Mouse (Mus musculus) urinary bladder, postnatal 14 days (tissue): ENCODE data around the gene Cd101.

Experiments
- DNase-seq: peaks from one replicate; pipeline ENCODE4 v3.0.0; 2021; ENCODE audit warnings: low spot score

Cd101 gene

DNA sequence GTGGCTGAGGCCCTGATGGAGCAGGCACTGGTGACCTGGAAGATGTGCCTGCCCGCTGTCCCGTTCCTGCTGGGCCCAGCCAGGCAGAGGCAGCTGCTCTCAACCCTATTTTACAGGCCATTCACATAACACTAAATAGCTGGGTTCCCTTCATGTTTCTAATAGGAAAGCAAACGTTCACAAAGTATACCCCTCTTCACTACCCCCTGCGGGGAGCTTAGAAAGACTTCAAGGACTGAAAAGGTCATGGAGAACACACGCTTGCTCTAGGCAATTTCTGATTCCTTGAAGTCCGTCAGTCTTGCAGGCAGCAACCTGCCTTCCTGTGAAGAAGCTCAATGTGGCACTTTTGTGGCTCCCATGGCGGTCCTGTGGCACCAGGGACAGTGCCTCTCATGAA is 12.6 kb upstream of the Cd101 start:
- no peak for DNase-seq

DNA sequence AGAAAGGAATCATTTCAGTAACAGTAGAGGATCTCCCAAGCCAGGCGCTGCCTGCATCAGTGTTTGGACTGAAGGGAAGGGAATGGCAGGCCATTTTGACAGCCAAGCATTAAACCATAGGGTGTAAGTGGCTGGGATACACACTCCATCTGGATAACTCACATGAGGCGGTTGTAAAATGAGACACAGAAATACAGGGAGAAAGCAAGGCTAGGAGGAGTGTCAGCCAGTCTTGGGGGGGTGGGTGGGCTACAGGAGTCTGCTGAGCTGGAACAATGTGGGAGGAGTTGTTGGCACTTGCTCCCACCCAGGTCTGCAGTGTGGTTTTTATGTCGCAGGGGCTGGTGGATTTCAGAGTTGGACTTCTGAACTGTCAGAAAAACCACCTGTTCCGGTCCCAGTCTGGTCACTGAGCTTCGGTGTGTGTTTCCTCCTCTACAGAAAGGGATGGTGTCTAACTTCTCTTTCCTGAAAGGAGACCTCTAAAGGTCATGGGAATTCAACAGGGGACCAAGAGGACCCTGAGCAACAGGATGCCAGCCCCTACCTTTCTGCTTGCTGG is 8.7 kb upstream of the Cd101 start:
- DNase-seq: no peak

DNA sequence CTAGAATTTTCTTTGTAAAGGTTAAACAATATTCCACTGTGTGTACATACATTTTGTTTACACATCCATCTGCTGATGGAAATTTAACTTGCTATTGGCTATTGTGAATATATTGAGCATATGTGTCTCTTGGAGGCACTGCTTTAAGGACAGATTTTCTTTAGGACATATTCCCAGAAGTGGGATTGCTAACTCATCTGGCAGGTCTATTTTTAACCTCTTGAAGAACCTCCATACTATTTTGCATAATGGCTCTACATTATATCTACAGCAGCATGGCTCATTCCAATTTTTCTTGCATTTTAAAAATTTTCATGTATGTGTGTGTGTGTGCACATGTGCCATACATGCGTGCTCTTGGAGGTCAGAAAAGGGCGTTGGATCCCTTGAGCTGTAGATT is 6.6 kb upstream of the Cd101 start:
- DNase-seq: no peak

DNA sequence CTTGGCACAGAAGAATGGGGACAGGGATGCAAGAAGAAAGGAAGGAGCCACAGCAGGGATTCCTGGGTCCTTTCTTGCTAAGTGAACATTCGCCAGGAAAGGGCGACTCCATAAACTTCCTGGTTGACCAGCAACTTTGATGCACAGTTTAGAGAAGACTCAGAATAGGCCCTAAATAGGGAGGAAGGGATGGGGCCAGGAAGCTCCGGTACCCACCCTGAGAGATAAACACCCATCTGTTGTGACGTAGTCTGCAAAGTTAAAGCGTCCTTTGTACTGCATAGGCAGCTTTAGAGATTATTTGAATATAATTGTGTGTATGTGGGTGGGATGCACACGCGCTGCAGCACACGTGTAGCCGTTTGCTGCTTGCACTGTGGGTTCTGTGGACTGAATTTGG is 5.2 kb upstream of the Cd101 start:
- no peak for DNase-seq

DNA sequence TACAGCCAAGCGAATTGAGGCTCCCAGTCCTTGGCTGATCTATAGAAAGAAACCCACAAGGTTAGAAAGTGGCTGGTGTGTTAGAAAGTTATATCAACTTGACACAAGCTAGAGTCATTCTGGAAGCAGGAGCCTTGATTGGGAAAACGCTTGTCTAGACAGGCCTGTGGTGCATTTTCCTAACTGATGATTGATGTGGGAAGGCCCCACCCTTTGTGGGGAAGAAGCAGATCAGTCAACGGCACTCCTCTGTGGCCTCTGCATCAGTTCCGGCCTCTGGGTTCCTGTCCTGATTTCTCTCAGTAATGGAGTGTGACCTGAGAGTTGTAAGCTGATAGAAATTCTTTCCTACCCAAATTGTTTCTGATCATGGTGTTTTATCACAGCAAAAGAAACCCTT is 4.3 kb upstream of the Cd101 start:
- DNase-seq: no peak

DNA sequence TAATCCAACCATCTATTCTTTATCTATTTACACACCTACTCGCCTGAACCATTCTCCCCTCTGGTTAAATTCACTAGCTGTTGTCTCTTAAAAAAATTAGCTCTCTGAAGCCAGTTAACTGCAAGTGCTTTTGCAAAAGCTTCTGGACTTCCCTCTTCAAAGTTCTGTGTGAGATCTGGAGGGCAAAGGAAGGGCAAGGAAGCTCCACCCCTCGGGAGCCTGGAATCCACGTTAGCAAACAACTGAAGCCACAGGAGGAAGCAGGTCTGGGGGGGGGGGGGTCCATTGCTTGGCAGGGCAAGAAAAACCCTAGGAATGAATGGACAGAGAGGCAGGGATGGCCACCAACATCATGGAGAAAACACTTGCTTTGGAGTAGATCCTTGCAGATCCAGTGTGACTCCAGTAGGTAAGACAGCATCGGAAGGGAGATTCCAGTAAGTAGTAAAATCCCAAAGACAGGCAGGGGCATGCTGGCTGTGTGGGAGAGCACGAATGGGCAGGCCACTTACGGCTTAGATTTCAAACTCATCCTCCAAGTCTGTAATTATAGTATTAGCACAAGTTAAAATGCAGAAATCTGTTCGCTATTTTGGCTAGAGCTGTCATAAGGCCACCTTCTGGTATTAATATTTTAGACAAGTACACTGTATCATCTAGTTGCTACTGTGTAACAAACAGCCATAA is 2.2 kb upstream of the Cd101 start:
- no peak for DNase-seq

DNA sequence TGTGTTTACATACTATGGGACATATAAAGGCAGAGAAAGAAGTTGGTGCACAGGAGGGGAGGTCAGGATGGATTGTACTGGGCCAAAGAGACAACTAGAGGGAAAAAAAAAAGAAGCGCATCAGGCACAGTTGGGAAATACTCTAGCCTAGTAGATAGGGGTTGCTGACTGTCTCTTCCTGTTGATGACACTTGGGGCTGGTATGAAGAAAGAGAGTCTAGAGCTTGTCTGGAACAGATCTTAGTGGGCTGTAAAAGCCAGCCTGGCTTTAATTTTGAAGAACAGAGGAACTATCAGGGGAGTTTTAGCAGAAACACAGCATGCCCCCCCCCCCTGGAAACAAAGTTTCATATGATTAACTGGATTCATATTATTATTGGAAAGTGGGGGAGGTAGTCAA is 1.3 kb upstream of the Cd101 start:
- no peak for DNase-seq

DNA sequence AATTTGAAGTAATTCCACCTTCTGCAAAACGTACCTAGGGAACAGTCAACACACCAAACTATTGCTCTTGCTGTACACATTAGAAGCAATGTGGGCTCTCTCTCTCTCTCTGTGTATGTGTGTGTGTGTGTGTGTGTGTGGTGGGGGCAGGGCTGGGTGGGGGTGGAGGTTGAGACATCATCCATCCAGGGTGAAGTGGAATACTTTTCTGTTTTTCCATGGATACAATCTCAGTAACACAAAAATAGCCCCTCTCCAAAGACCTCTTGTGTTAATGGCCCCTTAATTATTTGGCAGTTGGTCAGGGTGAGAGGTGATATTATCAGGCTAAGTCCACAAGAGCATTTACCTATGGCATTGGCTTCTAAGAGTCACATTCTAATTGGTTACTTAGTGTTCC is 2.6 kb downstream of the Cd101 start:
- no peak for DNase-seq

DNA sequence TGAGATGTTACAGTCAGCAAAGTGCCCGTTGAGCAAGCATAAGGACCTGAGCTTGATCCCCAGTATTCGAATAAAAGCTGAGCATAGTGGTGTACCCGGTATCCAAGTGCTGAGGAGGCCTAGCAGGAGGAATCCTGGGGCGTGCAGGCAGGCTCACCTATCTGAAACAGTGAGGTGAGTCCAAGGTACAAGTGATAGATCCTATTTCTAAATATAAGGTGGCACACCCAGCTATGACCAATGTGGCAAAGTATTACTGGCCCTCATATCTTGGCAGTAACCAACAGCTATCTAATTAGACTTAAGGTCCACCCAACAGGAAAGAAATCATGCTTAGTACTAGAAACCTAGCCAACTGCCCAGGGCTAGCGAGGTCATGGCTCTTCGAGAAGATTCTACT is 6.4 kb downstream of the Cd101 start:
- no peak for DNase-seq

DNA sequence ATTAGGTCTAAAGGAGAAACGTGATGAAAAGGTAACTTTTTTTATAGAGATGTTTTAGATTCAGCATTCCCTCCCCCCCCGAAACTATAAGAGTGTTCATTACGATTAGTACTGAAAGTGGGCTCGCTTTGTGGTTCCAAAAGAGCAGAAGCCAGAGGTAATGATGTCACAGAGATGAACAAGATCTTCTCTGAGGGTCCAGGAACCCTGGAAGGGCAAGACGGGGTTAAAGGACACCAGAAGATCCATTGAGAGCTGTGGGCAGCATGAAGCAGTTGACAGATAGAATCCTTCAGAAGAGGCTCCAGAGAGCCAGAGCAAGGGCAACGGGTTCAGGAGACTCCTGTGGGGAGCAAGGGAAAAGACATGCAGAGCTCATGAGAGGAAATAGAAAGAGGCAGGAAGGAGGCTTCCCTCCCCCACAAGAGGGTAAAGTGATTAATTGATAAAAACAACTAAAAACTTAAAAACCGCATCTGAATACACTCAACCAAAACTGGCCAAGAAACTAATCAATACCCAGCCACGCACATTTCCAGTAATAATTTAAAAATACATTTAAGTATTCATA is 7.8 kb downstream of the Cd101 start:
- DNase-seq: no peak

DNA sequence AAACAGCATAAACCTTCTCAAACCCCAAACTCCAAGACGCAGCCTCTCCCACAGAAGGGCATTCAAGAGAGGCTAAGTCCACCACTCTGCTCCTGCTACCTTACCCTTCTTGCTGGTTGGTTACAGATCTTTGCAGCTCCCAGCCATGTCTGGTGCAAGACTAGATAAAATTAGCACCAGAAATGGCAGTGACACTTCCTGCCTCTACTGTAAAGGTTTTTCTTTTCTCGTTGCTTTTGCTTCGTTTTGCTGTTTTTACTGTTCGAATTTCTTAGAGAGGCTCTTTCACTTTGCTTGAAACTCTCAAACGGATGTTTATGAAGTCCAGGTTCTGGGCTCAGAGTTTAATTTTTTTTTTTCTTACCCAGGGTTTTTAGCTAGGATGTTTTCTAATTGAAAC is 8.3 kb downstream of the Cd101 start:
- no peak for DNase-seq

DNA sequence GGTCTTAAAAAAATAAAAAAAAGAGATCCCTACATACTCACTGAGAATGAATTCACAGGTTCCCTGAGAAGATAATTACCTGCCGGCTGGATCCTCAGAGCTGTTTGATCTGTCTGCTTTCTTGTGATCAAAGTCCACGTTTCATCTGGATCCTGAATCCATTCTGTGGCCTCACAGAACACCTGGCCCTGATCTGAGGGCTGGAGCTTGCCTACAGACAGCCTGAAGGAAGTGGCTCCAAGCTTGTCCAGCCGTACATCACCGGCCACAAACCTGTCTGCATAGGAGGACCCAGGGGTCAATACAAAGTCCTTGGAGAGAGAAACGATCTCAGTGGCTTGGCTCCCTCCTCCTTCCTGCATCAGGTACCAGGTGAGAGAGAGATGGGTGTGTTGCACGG is 10.9 kb downstream of the Cd101 start:
- DNase-seq: no peak

DNA sequence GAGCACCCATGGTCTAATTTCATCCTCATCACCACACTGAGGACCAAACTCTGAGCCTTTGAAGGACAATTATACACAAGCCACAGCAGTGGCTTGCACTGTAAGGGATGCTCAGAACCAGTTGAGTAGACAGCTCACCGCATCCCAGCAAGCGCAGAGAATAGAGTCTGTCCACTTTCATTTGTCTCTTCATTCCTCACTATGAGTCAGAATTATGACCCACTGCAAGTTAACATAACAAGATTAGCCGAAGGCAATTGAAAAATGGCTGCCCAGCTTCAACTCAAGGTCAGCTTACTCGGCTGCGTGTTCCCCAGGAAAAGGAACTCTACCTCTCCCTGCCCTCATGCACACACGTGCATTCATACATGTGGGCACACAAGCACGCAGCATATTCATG is 13.3 kb downstream of the Cd101 start:
- DNase-seq: no peak

DNA sequence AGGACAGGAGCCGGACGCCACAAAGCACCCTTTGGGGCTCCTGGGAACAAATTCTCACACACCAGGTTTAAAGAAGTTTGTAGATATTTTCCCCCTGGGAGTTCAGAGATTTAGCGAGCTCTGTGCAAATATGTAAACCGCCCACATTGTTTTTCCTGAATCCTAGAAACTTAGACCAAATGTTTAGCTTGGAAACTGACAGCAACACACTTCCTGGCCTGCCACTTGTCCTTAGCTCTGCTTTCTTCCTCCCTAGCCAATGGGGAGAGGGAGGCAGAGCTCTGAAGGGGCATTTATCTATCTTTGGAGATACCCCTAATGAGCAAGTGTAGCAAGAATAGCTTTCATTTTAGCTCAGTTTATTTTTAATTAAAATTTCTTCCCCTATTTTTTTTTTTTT is 14.1 kb downstream of the Cd101 start:
- no peak for DNase-seq

DNA sequence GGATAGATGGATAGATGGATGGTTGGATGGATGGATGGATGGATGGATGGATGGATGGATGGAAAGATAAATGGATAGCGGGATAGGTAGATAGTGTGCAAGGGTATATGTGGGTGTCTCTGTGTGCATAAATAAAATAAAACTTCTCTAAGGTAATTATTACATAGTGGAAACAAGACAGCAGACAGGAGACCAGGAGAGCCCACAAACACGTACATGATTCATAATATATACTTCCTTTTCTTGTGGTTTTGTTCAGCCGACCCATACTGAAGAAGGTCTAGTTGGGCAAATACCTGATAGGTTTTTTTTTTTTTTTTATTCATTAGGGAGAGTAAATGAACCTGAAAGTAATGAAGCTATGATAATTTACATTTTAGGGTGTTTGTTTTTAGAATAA is 15.8 kb downstream of the Cd101 start:
- no peak for DNase-seq

DNA sequence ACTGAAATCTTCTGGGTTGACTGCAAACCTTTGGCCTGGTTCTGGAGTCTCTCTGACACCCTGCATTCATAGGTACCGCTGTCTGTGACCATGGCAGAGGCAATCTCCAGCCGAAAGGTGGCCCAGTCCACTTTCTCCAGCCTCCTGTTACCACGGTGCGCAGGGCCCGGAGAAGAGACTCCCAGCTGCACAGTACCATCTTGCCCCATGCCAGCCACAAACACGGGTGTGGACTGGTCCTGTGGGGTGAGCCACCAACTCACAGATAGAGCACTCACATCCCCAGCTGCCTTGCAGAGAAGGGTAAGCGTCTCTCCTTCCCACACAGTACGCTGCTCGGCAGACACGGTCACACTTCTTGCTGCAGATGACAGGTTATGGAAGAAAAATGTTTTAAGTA is 16.4 kb downstream of the Cd101 start:
- no peak for DNase-seq

DNA sequence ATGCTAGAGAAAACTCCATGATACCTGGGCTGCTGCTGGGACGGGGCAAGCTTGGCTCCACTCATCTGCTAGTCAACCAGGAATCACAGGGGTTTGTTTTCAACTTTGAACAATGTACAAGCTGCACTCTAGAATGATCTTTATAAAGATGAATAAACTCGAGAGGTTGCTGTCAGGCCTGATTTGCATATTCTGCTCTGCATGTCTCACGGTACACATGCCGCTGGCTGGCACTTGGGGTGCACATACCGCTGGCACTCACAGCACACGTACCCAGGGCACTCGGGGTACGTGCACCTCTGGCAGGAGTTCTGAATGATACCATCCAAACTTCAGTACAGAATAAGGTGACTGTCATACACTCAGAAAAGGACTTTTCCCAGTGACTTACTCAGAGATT is 16.8 kb downstream of the Cd101 start:
- DNase-seq: no peak

DNA sequence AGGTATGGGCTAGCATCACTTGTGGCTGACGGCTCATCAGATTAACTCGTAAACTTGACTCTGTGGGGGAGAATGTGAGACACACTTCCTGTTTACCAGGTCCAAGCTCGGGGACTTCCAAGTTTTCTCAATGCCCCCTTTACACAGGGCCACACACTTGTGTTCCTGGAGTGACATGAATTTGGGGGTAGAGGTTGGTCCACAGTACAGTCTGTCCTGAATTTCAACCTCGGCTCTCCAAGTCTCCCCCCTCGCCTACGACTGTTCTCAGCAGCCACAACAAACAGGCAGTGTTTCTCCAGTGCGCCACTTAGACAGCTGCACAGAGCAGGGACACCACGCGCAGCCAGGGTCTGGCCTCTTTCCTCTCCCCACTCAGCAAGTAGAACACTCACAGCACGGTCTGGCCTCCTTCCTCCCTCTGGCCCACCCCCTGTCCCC is 17.2 kb downstream of the Cd101 start:
- DNase-seq: no peak

DNA sequence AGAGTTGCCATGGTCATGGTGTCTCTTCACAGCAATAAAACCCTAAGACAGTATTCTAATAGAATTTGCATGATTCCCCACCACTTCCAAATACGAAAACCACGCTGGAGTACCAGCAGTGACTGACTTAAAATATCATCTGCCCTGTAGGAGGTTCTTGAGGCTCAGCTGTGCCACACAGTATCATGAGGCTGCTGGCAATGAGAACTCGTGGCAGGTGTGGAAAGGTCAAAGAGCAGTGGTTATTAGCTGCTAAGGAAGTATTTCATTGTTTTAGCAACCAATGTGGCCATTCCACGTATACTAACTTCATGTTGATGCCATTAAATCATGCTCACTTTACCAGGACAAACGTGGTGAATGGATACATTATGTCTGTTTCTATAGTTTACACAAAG is 18.2 kb downstream of the Cd101 start:
- DNase-seq: no peak

DNA sequence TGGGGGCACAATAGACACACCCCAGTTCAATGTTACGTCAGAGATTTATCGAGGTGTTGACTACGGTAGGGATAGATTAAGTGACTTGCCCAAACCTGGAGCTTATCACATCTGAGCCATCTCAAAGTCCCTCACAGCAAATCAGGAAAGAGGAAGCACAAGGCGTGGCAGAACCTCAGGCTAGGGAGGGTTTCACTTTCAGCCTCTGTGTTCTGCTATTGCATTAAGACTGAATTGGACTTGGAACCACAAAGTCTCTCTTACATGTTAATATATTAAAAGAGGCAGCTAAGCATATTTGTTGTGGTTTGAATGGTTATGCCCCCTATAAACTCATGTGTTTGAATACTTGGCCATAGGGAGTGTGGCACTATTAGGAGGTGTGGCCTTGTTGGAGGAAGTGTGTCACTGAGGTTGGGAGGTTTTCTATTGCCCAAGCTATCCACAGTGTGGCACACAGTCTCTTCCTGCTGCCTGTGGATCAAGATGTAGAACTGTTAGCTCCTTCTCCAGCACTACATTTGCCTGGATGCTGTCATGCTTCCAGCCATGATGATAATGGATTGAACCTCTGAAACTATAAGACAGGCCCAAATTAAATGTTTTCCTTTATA is 18.7 kb downstream of the Cd101 start:
- DNase-seq: peak; percentile 28

DNA sequence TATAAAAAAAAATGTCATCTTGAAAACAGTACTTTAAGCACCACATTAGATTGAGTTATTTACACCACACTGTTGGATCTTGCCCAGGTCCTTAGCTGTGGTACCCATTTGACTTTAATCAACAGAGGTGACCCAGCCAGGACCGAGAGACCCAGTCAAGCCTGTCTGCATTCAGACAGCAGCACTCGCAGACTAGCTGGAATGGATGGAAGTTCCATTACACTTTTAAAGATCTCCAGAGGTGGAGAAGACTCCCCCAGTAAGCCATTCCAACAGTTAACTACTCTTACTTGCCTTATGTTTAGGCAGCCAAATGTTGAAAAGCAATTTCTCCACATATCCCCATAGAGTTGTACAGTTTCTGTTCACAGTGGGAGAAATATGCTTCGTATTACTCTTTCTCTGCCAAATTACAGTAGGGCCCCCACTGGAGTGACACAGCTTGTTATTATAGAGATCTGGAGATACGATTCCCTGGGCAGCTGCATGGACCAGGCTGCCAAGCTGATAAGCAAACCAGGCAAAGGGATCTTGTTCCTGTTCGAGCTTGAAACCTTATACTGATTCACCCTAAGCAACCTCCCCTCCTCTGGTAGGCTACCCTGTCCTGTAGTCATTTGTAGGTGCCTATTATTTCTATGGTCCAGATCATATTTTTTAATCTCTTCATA is 22.1 kb downstream of the Cd101 start:
- DNase-seq: no peak

DNA sequence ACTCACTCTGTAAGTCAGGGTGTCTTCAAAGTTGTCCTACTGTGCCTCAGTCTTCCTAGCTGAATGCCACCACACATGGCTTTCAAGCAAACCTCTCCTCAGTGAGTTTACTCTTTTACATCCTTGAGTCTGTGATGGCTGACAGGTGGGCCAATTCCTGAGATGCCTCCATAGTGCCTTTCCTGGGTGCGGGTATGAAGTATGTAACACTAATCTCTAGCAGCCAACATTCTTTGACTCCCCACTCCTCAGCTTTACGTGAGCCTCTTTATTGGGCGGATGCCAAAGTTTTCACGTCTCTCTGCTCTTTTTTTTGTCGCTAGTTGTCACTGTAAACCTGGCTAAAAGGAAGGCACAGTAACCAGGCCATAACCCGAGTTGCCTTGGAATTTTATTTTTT is 24.0 kb downstream of the Cd101 start:
- no peak for DNase-seq
